29 mouse cellular contexts compared by ENCODE assay signal in the genomic region with DNA sequence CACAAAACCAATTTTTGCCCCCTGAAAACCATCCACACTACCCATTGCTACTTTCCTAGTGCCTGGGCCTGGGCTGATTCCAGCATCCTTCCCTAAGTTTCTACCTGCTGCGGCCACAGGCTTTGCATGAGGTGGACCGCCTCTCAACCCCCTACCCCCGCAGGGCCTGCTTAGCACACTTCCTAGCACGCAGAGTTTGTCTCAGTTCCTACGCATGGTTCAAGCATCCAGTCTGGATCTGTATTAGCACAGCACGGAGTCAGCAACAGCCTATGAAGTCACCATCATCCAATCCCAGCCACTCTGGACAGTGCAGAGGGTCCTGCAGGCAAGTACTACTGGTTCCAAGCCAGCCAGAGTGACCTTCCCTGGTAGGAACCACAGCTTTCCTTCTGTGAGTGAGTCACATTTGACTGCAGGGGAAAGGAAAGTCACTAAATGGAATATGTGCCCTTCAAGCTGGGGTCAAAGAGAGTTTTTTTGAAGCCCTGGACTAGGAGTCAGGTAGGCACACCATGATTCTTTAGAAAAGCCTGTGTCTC.
DNase-seq lines count a peak whose midpoint lies in the region; ATAC-seq lines count a peak whose summit lies in the region.
"Had no signal": no experiment of that assay in that cellular context is flagged by ENCODE, and none has a peak within 500 bp of the region (broad histone marks: within the 10 kb centered on the region; RNA-seq: fewer than 3 reads in every experiment).

No protein-coding gene starts in this region.

- DNase-seq in forebrain, embryonic 10.5 days (ENCODE audit: extremely low spot score, low spot score), result no peak
- DNase-seq in hindbrain, embryonic 10.5 days (ENCODE audit: low spot score), result no peak
- no peak for DNase-seq in embryonic facial prominence, embryonic 10.5 days (ENCODE audit: low spot score)
- DNase-seq in frontal cortex, postnatal 14 days (ENCODE audit: low spot score in 2 of 2), result no peak
- DNase-seq in cerebellum, adult 11 months, result no peak
- DNase-seq: B cell, adult 2 months; cerebellum, adult 18-20 months; cerebellum, postnatal 10 days; kidney, adult 18-20 months; kidney, postnatal 25 days; left cerebral cortex, postnatal 4 days; lung, postnatal 36 days; right cerebral cortex, postnatal 4 days; thymus, adult 2 months; thymus, postnatal 4 days had no signal

- H3K36me3 ChIP-seq in forebrain, embryonic 10.5 days (replicated peaks), result no peaks in the 10 kb centered on the region
- H3K36me3 ChIP-seq in forebrain, embryonic 16.5 days (ENCODE audit: control insufficient read depth, insufficient read depth), result no peaks in the 10 kb centered on the region
- H3K36me3 ChIP-seq in hindbrain, embryonic 10.5 days, result no peaks in the 10 kb centered on the region
- no peaks in the 10 kb centered on the region for H3K36me3 ChIP-seq in hindbrain, embryonic 13.5 days
- no peaks in the 10 kb centered on the region for H3K36me3 ChIP-seq in embryonic facial prominence, embryonic 10.5 days (replicated peaks)
- H3K36me3 ChIP-seq in limb, embryonic 12.5 days, result no peaks in the 10 kb centered on the region
- H3K36me3 ChIP-seq: embryonic facial prominence, embryonic 15.5 days; heart, embryonic 10.5 days; kidney, embryonic 15.5 days; liver, embryonic 15.5 days; lung, embryonic 15.5 days; midbrain, embryonic 13.5 days; neural tube, embryonic 13.5 days had no signal

- H3K9me3 ChIP-seq in forebrain, embryonic 10.5 days, result 0 out of 2 replicates have a peak, but pooled peaks cover 2% of the 10 kb centered on the region
- H3K9me3 ChIP-seq in forebrain, embryonic 16.5 days (ENCODE audit: control insufficient read depth, low read length), result no peaks in the 10 kb centered on the region
- no peaks in the 10 kb centered on the region for H3K9me3 ChIP-seq in hindbrain, embryonic 10.5 days
- no peaks in the 10 kb centered on the region for H3K9me3 ChIP-seq in hindbrain, embryonic 13.5 days
- no peaks in the 10 kb centered on the region for H3K9me3 ChIP-seq in embryonic facial prominence, embryonic 10.5 days
- H3K9me3 ChIP-seq in limb, embryonic 12.5 days, result no peaks in the 10 kb centered on the region
- H3K9me3 ChIP-seq: embryonic facial prominence, embryonic 15.5 days; heart, embryonic 10.5 days; kidney, embryonic 15.5 days; liver, embryonic 15.5 days; lung, embryonic 15.5 days; midbrain, embryonic 13.5 days; neural tube, embryonic 13.5 days had no signal

- no peak for ATAC-seq in forebrain, embryonic 16.5 days
- ATAC-seq in hindbrain, embryonic 13.5 days (ENCODE audit: low FRiP score), result no peak
- no peak for ATAC-seq in limb, embryonic 12.5 days (ENCODE audit: insufficient number of reproducible peaks, insufficient read depth, low FRiP score, low TSS enrichment, low read depth)
- ATAC-seq: activated CD4-positive, CD25-positive, alpha-beta regulatory T cell, adult 4 months; forebrain, embryonic 14.5 days; hindbrain, embryonic 16.5 days; midbrain, embryonic 13.5 days had no signal

- peaks cover 44% of the 10 kb centered on the region for H3K4me1 ChIP-seq in forebrain, embryonic 10.5 days
- peaks cover 16% of the 10 kb centered on the region for H3K4me1 ChIP-seq in forebrain, embryonic 16.5 days (replicated peaks; ENCODE audit: control insufficient read depth, insufficient read depth, low read length)
- H3K4me1 ChIP-seq in hindbrain, embryonic 10.5 days (replicated peaks), result peaks cover 17% of the 10 kb centered on the region
- peaks cover 19% of the 10 kb centered on the region for H3K4me1 ChIP-seq in hindbrain, embryonic 13.5 days (replicated peaks)
- H3K4me1 ChIP-seq in embryonic facial prominence, embryonic 10.5 days, result peaks cover 37% of the 10 kb centered on the region
- peaks cover 18% of the 10 kb centered on the region for H3K4me1 ChIP-seq in limb, embryonic 12.5 days (replicated peaks)

- whole genome bisulfite sequencing in forebrain, embryonic 10.5 days, result 51% methylated on average over 6 of the region's 6 CpGs
- WGBS in forebrain, embryonic 16.5 days, result 58% methylated on average over 6 of the region's 6 CpGs
- 64% methylated on average over 6 of the region's 6 CpGs for WGBS in hindbrain, embryonic 10.5 days
- WGBS in hindbrain, embryonic 13.5 days, result 71% methylated on average over 6 of the region's 6 CpGs
- WGBS in embryonic facial prominence, embryonic 10.5 days, result 55% methylated on average over 6 of the region's 6 CpGs
- 69% methylated on average over 6 of the region's 6 CpGs for WGBS in limb, embryonic 12.5 days

- peaks cover 17% of the 10 kb centered on the region for H3K27me3 ChIP-seq in forebrain, embryonic 10.5 days (ENCODE audit: poor library complexity, severe bottlenecking)
- H3K27me3 ChIP-seq in forebrain, embryonic 16.5 days (replicated peaks; ENCODE audit: control insufficient read depth, insufficient read depth, low read length), result no peaks in the 10 kb centered on the region
- H3K27me3 ChIP-seq in hindbrain, embryonic 10.5 days (ENCODE audit: insufficient read depth, poor library complexity, severe bottlenecking), result 0 out of 2 replicates have a peak, but pooled peaks cover 11% of the 10 kb centered on the region
- no peaks in the 10 kb centered on the region for H3K27me3 ChIP-seq in hindbrain, embryonic 13.5 days
- H3K27me3 ChIP-seq in embryonic facial prominence, embryonic 10.5 days (replicated peaks; ENCODE audit: low read depth, poor library complexity, severe bottlenecking), result peaks cover 14% of the 10 kb centered on the region; the same call in 1 of the 2 replicates
- no peaks in the 10 kb centered on the region for H3K27me3 ChIP-seq in limb, embryonic 12.5 days
- H3K27me3 ChIP-seq: embryonic facial prominence, embryonic 15.5 days; kidney, embryonic 15.5 days; lung, embryonic 15.5 days; neural tube, embryonic 13.5 days had no signal

- peak overlapping the region; percentile 89 for H3K27ac ChIP-seq in forebrain, embryonic 10.5 days
- no peak overlapping the region for H3K27ac ChIP-seq in forebrain, embryonic 16.5 days (ENCODE audit: low read length)
- H3K27ac ChIP-seq in hindbrain, embryonic 10.5 days, result peak overlapping the region; percentile 20; the same call in 1 of the 2 replicates
- no peak overlapping the region for H3K27ac ChIP-seq in hindbrain, embryonic 13.5 days
- H3K27ac ChIP-seq in embryonic facial prominence, embryonic 10.5 days (replicated peaks), result 0 out of 2 replicates have a peak overlapping the region, but pooled peaks have one; percentile 27
- H3K27ac ChIP-seq in limb, embryonic 12.5 days, result 0 out of 2 replicates have a peak overlapping the region, but pooled peaks have one; percentile 45
- H3K27ac ChIP-seq: embryonic facial prominence, embryonic 15.5 days; heart, embryonic 10.5 days; kidney, embryonic 15.5 days; liver, embryonic 15.5 days; midbrain, embryonic 13.5 days; neural tube, embryonic 13.5 days; stomach, postnatal 0 days had no signal

- H3K4me3 ChIP-seq in forebrain, embryonic 10.5 days, result no peak overlapping the region
- H3K4me3 ChIP-seq in forebrain, embryonic 16.5 days (replicated peaks; ENCODE audit: low read length), result no peak overlapping the region
- no peak overlapping the region for H3K4me3 ChIP-seq in hindbrain, embryonic 10.5 days
- no peak overlapping the region for H3K4me3 ChIP-seq in hindbrain, embryonic 13.5 days
- H3K4me3 ChIP-seq in embryonic facial prominence, embryonic 10.5 days, result no peak overlapping the region
- no peak overlapping the region for H3K4me3 ChIP-seq in limb, embryonic 12.5 days (replicated peaks)
- H3K4me3 ChIP-seq: embryonic facial prominence, embryonic 15.5 days; heart, embryonic 10.5 days; kidney, embryonic 15.5 days; liver, embryonic 15.5 days; lung, embryonic 15.5 days; midbrain, embryonic 13.5 days; neural tube, embryonic 13.5 days had no signal

- no peak overlapping the region for H3K9ac ChIP-seq in forebrain, embryonic 16.5 days (replicated peaks; ENCODE audit: low read depth, low read length)
- no peak overlapping the region for H3K9ac ChIP-seq in hindbrain, embryonic 13.5 days
- no peak overlapping the region for H3K9ac ChIP-seq in limb, embryonic 12.5 days (replicated peaks)
- H3K9ac ChIP-seq: embryonic facial prominence, embryonic 15.5 days; kidney, embryonic 15.5 days; liver, embryonic 15.5 days; lung, embryonic 15.5 days; midbrain, embryonic 13.5 days; neural tube, embryonic 13.5 days had no signal

- H3K4me2 ChIP-seq in forebrain, embryonic 16.5 days (ENCODE audit: low read length), result no peak overlapping the region
- no peak overlapping the region for H3K4me2 ChIP-seq in hindbrain, embryonic 13.5 days
- H3K4me2 ChIP-seq in limb, embryonic 12.5 days, result no peak overlapping the region
- H3K4me2 ChIP-seq: embryonic facial prominence, embryonic 15.5 days; kidney, embryonic 15.5 days; liver, embryonic 15.5 days; lung, embryonic 15.5 days; midbrain, embryonic 13.5 days; neural tube, embryonic 13.5 days had no signal

Comparison
In these comparisons a context has a peak if more than half of its experiments do, and no peak if none do; other contexts are left out.
1. H3K27ac ChIP-seq: peak in forebrain, embryonic 10.5 days (single experiment), hindbrain, embryonic 10.5 days (single experiment), embryonic facial prominence, embryonic 10.5 days (single experiment) and limb, embryonic 12.5 days (single experiment); none in forebrain, embryonic 16.5 days (single experiment) and hindbrain, embryonic 13.5 days (single experiment).